Comparison of ENCODE assay signal across 8 mouse cellular contexts in the genomic region with DNA sequence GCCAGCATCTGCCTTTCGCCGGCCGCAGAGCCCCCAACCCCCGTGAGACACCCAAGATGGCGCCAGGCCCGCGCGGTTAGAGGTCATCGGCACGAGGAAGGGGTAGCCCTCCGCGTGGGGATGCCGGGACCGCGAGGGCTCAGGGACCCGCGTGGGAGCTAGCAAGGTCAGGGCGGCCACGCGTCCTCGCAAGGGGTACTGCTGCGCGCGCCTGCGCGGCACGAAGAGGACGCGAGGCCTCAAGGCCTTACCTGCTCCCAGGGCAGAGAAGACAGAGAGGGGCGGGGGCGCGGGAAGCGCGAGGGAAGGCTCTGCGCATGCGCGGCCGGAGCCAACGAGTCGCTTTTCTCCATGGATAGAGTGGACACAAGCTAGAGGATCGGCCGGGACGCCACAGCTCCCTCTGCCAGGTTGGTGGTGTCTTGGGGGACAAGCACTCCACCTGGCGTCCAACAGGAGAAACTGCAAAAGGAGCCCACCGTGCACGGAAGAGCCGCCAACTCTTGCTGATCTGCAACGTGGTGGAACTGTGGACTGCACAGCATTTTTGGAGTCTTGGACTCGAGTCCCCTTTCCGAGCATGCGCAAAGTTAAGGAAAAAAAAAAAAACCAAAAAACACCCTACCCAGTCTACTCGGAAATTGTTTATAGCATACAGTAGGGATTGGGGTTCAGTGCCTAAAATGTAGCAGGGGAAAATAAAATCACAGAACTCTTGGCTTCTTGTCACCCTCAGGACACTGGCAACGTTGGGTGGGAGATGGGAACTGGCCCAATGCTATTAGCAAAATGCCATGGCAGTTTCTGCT. TPM values are rescaled to one million over a fixed set of nuclear protein-coding genes. Genes with fewer than 3 reads are reported as not detected.
DNase-seq lines count a peak whose midpoint lies in the region; ATAC-seq lines count a peak whose summit lies in the region.

No protein-coding gene starts in this region.

- H3K9ac ChIP-seq in intestine, embryonic 14.5 days (ENCODE audit: low read length) = peak overlapping the region; percentile 96

- peak; percentile 91 for ATAC-seq in intestine, embryonic 14.5 days (replicated peaks; ENCODE audit: low FRiP score, low TSS enrichment, low read depth)

- no peaks in the 10 kb centered on the region for H3K9me3 ChIP-seq in intestine, embryonic 14.5 days (ENCODE audit: control insufficient read depth, low read length)

- peak overlapping the region; percentile 74 for H3K4me3 ChIP-seq in intestine, embryonic 14.5 days (ENCODE audit: low read depth, low read length)

- no peaks in the 10 kb centered on the region for H3K27me3 ChIP-seq in intestine, embryonic 14.5 days (replicated peaks; ENCODE audit: control insufficient read depth, insufficient read depth, low read length)

- H3K4me1 ChIP-seq in intestine, embryonic 14.5 days (replicated peaks; ENCODE audit: control insufficient read depth, insufficient read depth, low read length) = peaks cover 28% of the 10 kb centered on the region

- peak overlapping the region; percentile 100 for H3K27ac ChIP-seq in intestine, embryonic 14.5 days (ENCODE audit: low read depth)

- peaks cover 36% of the 10 kb centered on the region for H3K36me3 ChIP-seq in intestine, embryonic 14.5 days (ENCODE audit: control insufficient read depth, insufficient read depth, low read length)

- peak overlapping the region; percentile 95 for H3K4me2 ChIP-seq in intestine, embryonic 14.5 days (ENCODE audit: low read length)

- intact Hi-C loops in gastrocnemius, postnatal 14 days (cut with DNase I; ENCODE audit: low total_unique reads) = no loop called here
- intact Hi-C loops in left cerebral cortex, postnatal 14 days (cut with DNase I) = loop anchor here (2.0 to 5.0 kb wide), 2 partner anchors 46 to 89 kb away; a partner anchor contains a TSS

- under 1% methylated on average over 53 of the region's 53 CpGs for WGBS in intestine, embryonic 14.5 days

- peak; percentile 100 for DNase-seq in adipocyte (ENCODE audit: low spot score)
- peak; percentile 98 for DNase-seq in embryo, embryonic 10 days (ENCODE audit: low spot score)
- DNase-seq in gastrocnemius, postnatal 14 days = peak; percentile 98
- DNase-seq in intestine, embryonic 14.5 days (ENCODE audit: low spot score) = peak; percentile 100
- peak; percentile 98 to 99 for DNase-seq in left cerebral cortex, postnatal 14 days (ENCODE audit: low spot score in 2 of 2)
- DNase-seq in mesoderm, embryonic 11.5 days (ENCODE audit: low read depth, low spot score) = peak; percentile 99
- peak; percentile 97 for DNase-seq in right cerebral cortex, postnatal 36 days (ENCODE audit: low spot score in 2 of 2)
- peak; percentile 99 for DNase-seq in yolk sac, embryonic 10.5 days (ENCODE audit: low spot score)

RNA-seq across cellular contexts. Expression of a gene that starts 1.2 kb away (rescaled TPM):
- total RNA-seq in gastrocnemius, postnatal 14 days (2021) = 10 to 100 TPM; 27.7 to 28.8 TPM
- 81.3 and 87.4 TPM in 2 replicates for polyA plus RNA-seq in intestine, embryonic 14.5 days (2014; fragmentation: Nextera tagmentation; extraction: Ambion mirVana)
- total RNA-seq in left cerebral cortex, postnatal 14 days (2021) = 10 to 100 TPM; 13.4 to 14.4 TPM

RNA-seq across cellular contexts. Expression of a gene that starts 45.7 kb away (rescaled TPM):
- 10 to 100 TPM; 49.9 to 51.2 TPM for total RNA-seq in gastrocnemius, postnatal 14 days (2021)
- 34.3 and 36.5 TPM in 2 replicates for polyA plus RNA-seq in intestine, embryonic 14.5 days (2014; fragmentation: Nextera tagmentation; extraction: Ambion mirVana)
- 10 to 100 TPM; 24.5 to 29.6 TPM for total RNA-seq in left cerebral cortex, postnatal 14 days (2021)

RNA-seq across cellular contexts. Expression of a gene that starts 46.1 kb away (rescaled TPM):
- total RNA-seq in gastrocnemius, postnatal 14 days (2021) = 1 to 10 TPM in 1 of 2 experiments, not detected in 1; 1.9 TPM
- polyA plus RNA-seq in intestine, embryonic 14.5 days (2014; fragmentation: Nextera tagmentation; extraction: Ambion mirVana) = 0.43 TPM in 1 of 2 replicates, not detected in the other
- 1 to 10 TPM in 1 of 2 experiments, not detected in 1; 1.4 TPM for total RNA-seq in left cerebral cortex, postnatal 14 days (2021)

RNA-seq across cellular contexts. Expression of a gene that starts 51.0 kb away (rescaled TPM):
- 10 to 100 TPM; 44.1 to 56.5 TPM for total RNA-seq in gastrocnemius, postnatal 14 days (2021)
- polyA plus RNA-seq in intestine, embryonic 14.5 days (2014; fragmentation: Nextera tagmentation; extraction: Ambion mirVana) = 30.6 and 35.8 TPM in 2 replicates
- total RNA-seq in left cerebral cortex, postnatal 14 days (2021) = 10 to 100 TPM; 56.9 to 58.4 TPM

Comparison
In these comparisons a context has a peak if more than half of its experiments do, and no peak if none do; other contexts are left out.
1. Peak in every context shown above with its lines: DNase-seq, ATAC-seq, H3K4me3 ChIP-seq and H3K27ac ChIP-seq.